Comparison of ENCODE assay signal across 16 mouse cellular contexts in genomic region chr16:84783279-84783678, GRCm38 (mm10). TPM values are rescaled to one million over a fixed set of nuclear protein-coding genes. Genes with fewer than 3 reads are reported as not detected.
DNase-seq lines count a peak whose midpoint lies in the region; ATAC-seq and TF ChIP-seq lines count a peak whose summit lies in the region.
"Had no signal": no experiment of that assay in that cellular context is flagged by ENCODE, and none has a peak within 500 bp of the region (broad histone marks: within the 10 kb centered on the region; RNA-seq: fewer than 3 reads in every experiment).

No protein-coding gene starts in this region.

- 0 out of 2 replicates have a peak, but pooled peaks have one; percentile 58 for TF ChIP-seq EP300 in CH12.LX (IDR thresholded peaks at IDR 0.05; ENCODE audit: low read length)

- WGBS in hindbrain, postnatal 0 days = 47% methylated on average over 2 of the region's 2 CpGs

- no peaks in the 10 kb centered on the region for H3K79me2 ChIP-seq in CH12.LX (replicated peaks; ENCODE audit: control insufficient read depth, extremely low read depth, insufficient read depth, poor library complexity, severe bottlenecking)

- H3K36me3 ChIP-seq in CH12.LX (replicated peaks in 1 of 2; ENCODE audit: control insufficient read depth in 1 of 2, insufficient read depth in 1 of 2, low read length in 1 of 2) = no peaks in the 10 kb centered on the region
- H3K36me3 ChIP-seq in hindbrain, postnatal 0 days (ENCODE audit: insufficient read depth, low read length) = no peaks in the 10 kb centered on the region
- H3K36me3 ChIP-seq: limb, embryonic 13.5 days; lung, embryonic 15.5 days had no signal

- peaks cover 3 to 17% of the 10 kb centered on the region in 2 experiments; a peak in 3 of 4 replicates for H3K4me1 ChIP-seq in CH12.LX (ENCODE audit: control insufficient read depth in 1 of 2, insufficient read depth in 2 of 2)
- H3K4me1 ChIP-seq in hindbrain, postnatal 0 days (ENCODE audit: insufficient read depth, low read length) = no peaks in the 10 kb centered on the region
- H3K4me1 ChIP-seq: limb, embryonic 13.5 days; lung, embryonic 15.5 days; neural tube, embryonic 12.5 days had no signal

- TF ChIP-seq POLR2A in CH12.LX (IDR thresholded peaks at IDR 0.05; ENCODE audit: low read depth, low read length) = no peak

- no peak for TF ChIP-seq RAD21 in CH12.LX (IDR thresholded peaks at IDR 0.05; ENCODE audit: low read depth, low read length)

- peak; percentile 73 for ATAC-seq in common myeloid progenitor, adult 5-6 weeks (replicated peaks; ENCODE audit: low read depth, poor library complexity, severe bottlenecking)
- no peak for ATAC-seq in hindbrain, postnatal 0 days
- ATAC-seq: CD4-positive, CD25-positive, alpha-beta regulatory T cell, adult 4 months had no signal

- dilution Hi-C loops in CH12.LX (cut with MboI; ENCODE audit: extremely low pct_ligation_motif_present, extremely low pct_unique_long_range_greater_than_20kb, low sequenced_read_pairs) = no loop called here

- intact Hi-C loops in gastrocnemius, postnatal 14 days (cut with DNase I; ENCODE audit: low total_unique reads) = no loop called here
- intact Hi-C loops in left cerebral cortex, adult 2 months (cut with DNase I) = no loop called here

- H3K27me3 ChIP-seq in CH12.LX (replicated peaks) = no peaks in the 10 kb centered on the region
- H3K27me3 ChIP-seq in hindbrain, postnatal 0 days (ENCODE audit: insufficient read depth, low read length) = no peaks in the 10 kb centered on the region
- H3K27me3 ChIP-seq: limb, embryonic 13.5 days; lung, embryonic 15.5 days; neural tube, embryonic 12.5 days had no signal

- no peaks in the 10 kb centered on the region for H3K9me3 ChIP-seq in CH12.LX (replicated peaks; ENCODE audit: low read length)
- no peaks in the 10 kb centered on the region for H3K9me3 ChIP-seq in hindbrain, postnatal 0 days (ENCODE audit: low read length)
- H3K9me3 ChIP-seq: lung, embryonic 15.5 days; neural tube, embryonic 12.5 days had no signal

- TF ChIP-seq CTCF in left cerebral cortex, adult 2 months (IDR thresholded peaks at IDR 0.05) = no peak
- no peak for TF ChIP-seq CTCF in CH12.LX (conservative IDR thresholded peaks at IDR 0.05 in 1 of 2, IDR thresholded peaks at IDR 0.05 in 1 of 2; ENCODE audit: low read depth in 2 of 2, low read length in 2 of 2)
- no peak for TF ChIP-seq CTCF in hindbrain, postnatal 0 days (IDR thresholded peaks at IDR 0.05; ENCODE audit: low read depth)

- H3K27ac ChIP-seq in left cerebral cortex, adult 2 months = peak overlapping the region; percentile 2
- H3K27ac ChIP-seq in CH12.LX (ENCODE audit: insufficient read depth, low read depth) = no peak overlapping the region
- no peak overlapping the region for H3K27ac ChIP-seq in hindbrain, postnatal 0 days
- H3K27ac ChIP-seq: limb, embryonic 13.5 days; lung, embryonic 15.5 days; neural tube, embryonic 12.5 days had no signal

- H3K4me3 ChIP-seq in left cerebral cortex, adult 2 months = no peak overlapping the region
- H3K4me3 ChIP-seq in CH12.LX (replicated peaks in 1 of 3; ENCODE audit: low read depth in 2 of 3, low read length in 2 of 3, poor library complexity in 1 of 3) = no peak overlapping the region
- no peak overlapping the region for H3K4me3 ChIP-seq in hindbrain, postnatal 0 days (ENCODE audit: low read length)
- H3K4me3 ChIP-seq: limb, embryonic 13.5 days; lung, embryonic 15.5 days; neural tube, embryonic 12.5 days had no signal

- peak overlapping the region; percentile 73 for H3K4me2 ChIP-seq in CH12.LX (ENCODE audit: insufficient read depth, low read depth, poor library complexity, severe bottlenecking)
- no peak overlapping the region for H3K4me2 ChIP-seq in hindbrain, postnatal 0 days (ENCODE audit: low read depth, low read length)
- H3K4me2 ChIP-seq: limb, embryonic 13.5 days; lung, embryonic 15.5 days; neural tube, embryonic 12.5 days had no signal

- peak; percentile 6 for DNase-seq in gastrocnemius, postnatal 14 days
- no peak for DNase-seq in gastrocnemius, adult 8-10 months (ENCODE audit: low spot score in 2 of 2)
- DNase-seq in left cerebral cortex, adult 2 months (ENCODE audit: extremely low spot score in 1 of 2, low spot score in 2 of 2) = no peak
- no peak for DNase-seq in left cerebral cortex, adult 18-20 months (ENCODE audit: low spot score in 2 of 2)
- peak; percentile 51 for DNase-seq in CH12.LX (ENCODE audit: extremely low read depth)
- no peak for DNase-seq in urinary bladder, postnatal 25 days (ENCODE audit: low spot score)
- DNase-seq in hindbrain, postnatal 0 days (ENCODE audit: low spot score) = no peak
- DNase-seq: cerebellum, adult 2 months; midbrain, embryonic 14.5 days; retina, postnatal 1 day; thymus, postnatal 25 days had no signal

- in situ Hi-C loops in CH12.LX (cut with MboI; ENCODE audit: low pct_ligation_motif_present, low pct_unique_long_range_greater_than_20kb, low sequenced_read_pairs) = no loop called here

- H3K9ac ChIP-seq in CH12.LX (ENCODE audit: insufficient read depth, low read depth) = peak overlapping the region; percentile 34
- H3K9ac ChIP-seq in hindbrain, postnatal 0 days (replicated peaks; ENCODE audit: low read length) = no peak overlapping the region
- H3K9ac ChIP-seq: limb, embryonic 13.5 days; lung, embryonic 15.5 days; neural tube, embryonic 12.5 days had no signal

TF ChIP-seq in CH12.LX, 34 proteins besides CTCF, POLR2A, EP300 and RAD21 (continues in another document):
- peak; percentile 76; the same call in 1 of the 2 replicates for TF ChIP-seq MEF2A (IDR thresholded peaks at IDR 0.05; ENCODE audit: borderline replicate concordance, low read depth, low read length)
- TF ChIP-seq ZC3H11A (IDR thresholded peaks at IDR 0.05; ENCODE audit: low read depth, low read length) = no peak
- TF ChIP-seq KAT2A (IDR thresholded peaks at IDR 0.05; ENCODE audit: insufficient replicate concordance, low read length) = no peak
- 0 out of 2 replicates have a peak, but pooled peaks have one; percentile 7 for TF ChIP-seq MAFK (IDR thresholded peaks at IDR 0.05; ENCODE audit: insufficient replicate concordance, low read length)
- no peak for TF ChIP-seq POLR2AphosphoS2 (IDR thresholded peaks at IDR 0.05; ENCODE audit: low read depth, low read length)
- no peak for TF ChIP-seq PAX5 (IDR thresholded peaks at IDR 0.05; ENCODE audit: low read length)
- no peak for TF ChIP-seq HCFC1 (IDR thresholded peaks at IDR 0.05; ENCODE audit: low read depth, low read length)
- no peak for TF ChIP-seq RCOR1 (conservative IDR thresholded peaks at IDR 0.05; ENCODE audit: low read depth, low read length)
- 0 out of 2 replicates have a peak, but pooled peaks have one; percentile 13 for TF ChIP-seq MAX (IDR thresholded peaks at IDR 0.05; ENCODE audit: low read length)
- no peak for TF ChIP-seq JUN (IDR thresholded peaks at IDR 0.05; ENCODE audit: insufficient read depth, low read depth, low read length)
- no peak for TF ChIP-seq USF2 (conservative IDR thresholded peaks at IDR 0.05; ENCODE audit: low read depth, low read length)
- TF ChIP-seq ZNF384 (IDR thresholded peaks at IDR 0.05; ENCODE audit: low read depth, low read length) = no peak
- TF ChIP-seq TBP (conservative IDR thresholded peaks at IDR 0.05; ENCODE audit: low read depth, low read length) = 0 out of 2 replicates have a peak, but pooled peaks have one; percentile 45

RNA-seq across cellular contexts. Expression of gene Jam2, which starts 9.4 kb away (rescaled TPM):
- total RNA-seq in gastrocnemius, postnatal 14 days (2021) = 10 to 100 TPM; 19.4 to 24.7 TPM
- 10 to 100 TPM; 10.6 to 16.3 (median 12.7) TPM for total RNA-seq in gastrocnemius, adult 8-10 months (2022)
- total RNA-seq in left cerebral cortex, adult 2 months (2021) = 10 to 100 TPM; 21.0 to 27.4 TPM
- 10 to 100 TPM; 23.0 to 24.1 TPM for total RNA-seq in left cerebral cortex, adult 18-20 months (2021)
- total RNA-seq in CH12.LX (2012; rRNA removed) (0.08 TPM in 2 replicates), CH12.LX (2014; rRNA removed) (not detected in 2 replicates)
- 0.09 and 0.10 TPM in 2 replicates for polyA plus RNA-seq in CH12.LX (2012; ENCODE audit: insufficient read length, low read depth)
- 0.37 TPM in 1 of 2 replicates, not detected in the other for total RNA-seq in common myeloid progenitor, adult 5-6 weeks (2017)
- 31.2 and 34.8 TPM in 2 replicates for total RNA-seq in hindbrain, postnatal 0 days (2014; rRNA removed)
- 28.7 and 33.2 TPM in 2 replicates for polyA plus RNA-seq in hindbrain, postnatal 0 days (2015; fragmentation: Nextera tagmentation; extraction: Ambion mirVana)

RNA-seq across cellular contexts. Expression of gene Mrpl39, which starts 47.7 kb away (rescaled TPM):
- 10 to 100 TPM; 18.4 to 20.8 TPM for total RNA-seq in gastrocnemius, postnatal 14 days (2021)
- 10 to 100 TPM; 12.0 to 14.5 (median 13.7) TPM for total RNA-seq in gastrocnemius, adult 8-10 months (2022)
- total RNA-seq in left cerebral cortex, adult 2 months (2021) = 10 to 100 TPM; 20.5 to 21.5 TPM
- total RNA-seq in left cerebral cortex, adult 18-20 months (2021) = 10 to 100 TPM; 22.2 to 22.9 TPM
- total RNA-seq in CH12.LX (2012; rRNA removed) (123 and 128 TPM in 2 replicates), CH12.LX (2014; rRNA removed) (110 and 112 TPM in 2 replicates)
- 97.4 and 102 TPM in 2 replicates for polyA plus RNA-seq in CH12.LX (2012; ENCODE audit: insufficient read length, low read depth)
- 54.5 and 56.5 TPM in 2 replicates for total RNA-seq in common myeloid progenitor, adult 5-6 weeks (2017)
- 12.1 and 22.4 TPM in 2 replicates for total RNA-seq in hindbrain, postnatal 0 days (2014; rRNA removed)
- 36.2 and 38.2 TPM in 2 replicates for polyA plus RNA-seq in hindbrain, postnatal 0 days (2015; fragmentation: Nextera tagmentation; extraction: Ambion mirVana)

RNA-seq across cellular contexts. Expression of gene Gabpa, which starts 51.4 kb away (rescaled TPM):
- total RNA-seq in gastrocnemius, postnatal 14 days (2021) = 10 to 100 TPM; 25.5 to 26.7 TPM
- 10 to 100 TPM; 21.0 to 28.2 (median 24.4) TPM for total RNA-seq in gastrocnemius, adult 8-10 months (2022)
- total RNA-seq in left cerebral cortex, adult 2 months (2021) = 10 to 100 TPM; 18.2 to 22.2 TPM
- 10 to 100 TPM; 17.8 to 23.6 TPM for total RNA-seq in left cerebral cortex, adult 18-20 months (2021)
- total RNA-seq in CH12.LX (2012; rRNA removed) (44.3 and 50.2 TPM in 2 replicates), CH12.LX (2014; rRNA removed) (77.0 and 82.8 TPM in 2 replicates)
- 82.8 and 85.2 TPM in 2 replicates for polyA plus RNA-seq in CH12.LX (2012; ENCODE audit: insufficient read length, low read depth)
- total RNA-seq in common myeloid progenitor, adult 5-6 weeks (2017) = 75.3 and 86.6 TPM in 2 replicates
- 14.8 and 20.4 TPM in 2 replicates for total RNA-seq in hindbrain, postnatal 0 days (2014; rRNA removed)
- polyA plus RNA-seq in hindbrain, postnatal 0 days (2015; fragmentation: Nextera tagmentation; extraction: Ambion mirVana) = 10.6 and 11.8 TPM in 2 replicates

RNA-seq across cellular contexts. Expression of gene Atp5j, which starts 52.1 kb away (rescaled TPM):
- 1,000 to 10,000 TPM; 1,010 to 1,148 TPM for total RNA-seq in gastrocnemius, postnatal 14 days (2021)
- 1,000 to 10,000 TPM in 2 of 4 experiments, 100 to 1,000 TPM in 2; 869 to 1,085 (median 967) TPM for total RNA-seq in gastrocnemius, adult 8-10 months (2022)
- total RNA-seq in left cerebral cortex, adult 2 months (2021) = 100 to 1,000 TPM; 354 to 363 TPM
- total RNA-seq in left cerebral cortex, adult 18-20 months (2021) = 100 to 1,000 TPM; 398 to 408 TPM
- total RNA-seq in CH12.LX (2012; rRNA removed) = 223 and 264 TPM in 2 replicates
- 277 and 315 TPM in 2 replicates for total RNA-seq in CH12.LX (2014; rRNA removed)
- 485 and 620 TPM in 2 replicates for polyA plus RNA-seq in CH12.LX (2012; ENCODE audit: insufficient read length, low read depth)
- total RNA-seq in common myeloid progenitor, adult 5-6 weeks (2017) = 290 and 371 TPM in 2 replicates
- total RNA-seq in hindbrain, postnatal 0 days (2014; rRNA removed) = 127 and 151 TPM in 2 replicates
- polyA plus RNA-seq in hindbrain, postnatal 0 days (2015; fragmentation: Nextera tagmentation; extraction: Ambion mirVana) = 1,026 and 1,029 TPM in 2 replicates

Comparison
In these comparisons a context has a peak if more than half of its experiments do, and no peak if none do; other contexts are left out.
1. DNase-seq: peak in gastrocnemius, postnatal 14 days (single experiment) and CH12.LX (single experiment); none in gastrocnemius, adult 8-10 months (0 of 2), left cerebral cortex, adult 2 months (0 of 2), left cerebral cortex, adult 18-20 months (0 of 2), urinary bladder, postnatal 25 days (single experiment) and hindbrain, postnatal 0 days (single experiment).